Mouse (Mus musculus): ENCODE results near the gene Tasp1.

GRCm38 (mm10) chr2:140100551-140101474, 34.2 kb upstream of the Tasp1 start:
- TF ChIP-seq CTCF (IDR thresholded peaks at IDR 0.05; ENCODE audit: low read depth): no peak
- TF ChIP-seq EP300 (IDR thresholded peaks at IDR 0.05; ENCODE audit: low read depth): no peak

All from liver, postnatal 0 days (tissue).